Mouse (Mus musculus) kidney, adult 2 months (tissue): ENCODE results near the gene Arl5c.

Experiments
- CTCF ChIP-seq: fragments of 200-500 bp; conservative IDR thresholded peaks from 2 replicates; pipeline ENCODE4 v1.5.1; 2011; ENCODE audit warnings: low read depth, mild to moderate bottlenecking, control low read depth, low read length, moderate library complexity, mixed read lengths; ENCODE audit not compliant: insufficient read depth, insufficient read length
- POLR2A ChIP-seq: fragments of 200-500 bp; IDR thresholded peaks from one replicate; pipeline ENCODE4 v1.6.1; 2011; ENCODE audit warnings: low read depth, low read length, control low read depth

DNA sequence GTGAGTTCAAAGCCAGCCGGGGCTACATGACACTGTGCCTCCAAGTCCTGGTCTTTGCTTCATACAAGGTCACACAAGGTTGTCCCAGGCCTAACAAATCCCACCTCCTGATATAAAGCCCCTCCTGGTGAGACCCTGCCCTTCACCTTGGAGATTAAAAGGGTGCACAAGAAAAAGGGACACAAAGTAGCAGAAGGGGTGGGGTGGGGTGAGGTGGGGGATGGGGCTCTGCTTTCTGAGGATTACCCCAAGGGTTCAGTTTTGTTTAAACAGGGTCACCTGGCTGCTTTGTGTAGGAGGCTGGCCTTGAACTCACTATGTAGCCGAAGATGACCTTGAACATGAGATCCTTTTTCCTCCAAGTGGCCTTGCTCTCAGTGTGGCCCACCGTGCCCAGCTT, 12.5 kb downstream of the Arl5c start:
- no peak for TF ChIP-seq CTCF
- TF ChIP-seq POLR2A, result no peak
